Mouse (Mus musculus) heart, embryonic 15.5 days (tissue): Measurements from ENCODE around the gene Zfp454. TPM values are rescaled to one million over a fixed set of nuclear protein-coding genes. Genes with fewer than 3 reads are reported as not detected.

Source experiments
- ATAC-seq: fragments of 200-750 bp; cut with Nextera tagmentation; replicated peaks from 2 replicates; pipeline ENCODE4 v1.8.0; 2017; ENCODE audit warnings: low read depth, moderate TSS enrichment; ENCODE audit not compliant: insufficient number of reproducible peaks, insufficient read depth, low FRiP score
- H3K27ac ChIP-seq: fragments of 300-500 bp; sonication (generic); 2 replicates; pipeline ENCODE4 v1.5.1; 2015; ENCODE audit warnings: mild to moderate bottlenecking, inconsistent platforms
- H3K27me3 ChIP-seq: fragments of 300-500 bp; sonication (generic); 2 replicates; pipeline ENCODE4 v1.6.1; 2015; ENCODE audit warnings: inconsistent platforms
- H3K36me3 ChIP-seq: fragments of 300-500 bp; sonication (generic); 2 replicates; pipeline ENCODE4 v1.6.1; 2015; ENCODE audit warnings: mild to moderate bottlenecking, inconsistent platforms
- H3K4me1 ChIP-seq: fragments of 300-500 bp; sonication (generic); replicated peaks from 2 replicates; pipeline ENCODE4 v1.6.1; 2015; ENCODE audit warnings: inconsistent platforms
- H3K4me2 ChIP-seq: fragments of 300-500 bp; sonication (generic); 2 replicates; pipeline ENCODE4 v1.6.1; 2015; ENCODE audit warnings: inconsistent platforms, mild to moderate bottlenecking, moderate library complexity
- H3K4me3 ChIP-seq: fragments of 300-500 bp; sonication (generic); 2 replicates; pipeline ENCODE4 v1.5.1; 2015; ENCODE audit warnings: mild to moderate bottlenecking, inconsistent platforms
- H3K9ac ChIP-seq: fragments of 300-500 bp; sonication (generic); 2 replicates; pipeline ENCODE4 v1.6.1; 2015; ENCODE audit warnings: mild to moderate bottlenecking, inconsistent platforms
- H3K9me3 ChIP-seq: fragments of 300-500 bp; sonication (generic); replicated peaks from 2 replicates; pipeline ENCODE4 v1.6.1; 2016; ENCODE audit warnings: inconsistent platforms
- WGBS: fragments of 180-500 bp; shearing (Covaris S2); methylation state at CpG from one replicate; pipeline ENCODE4 v1.1.7; 2015; ENCODE audit warnings: mixed read lengths; 5-methylcytosine and 5-hydroxymethylcytosine counted together
- polyA plus RNA-seq: library from polyadenylated mRNA; unstranded; fragments of >200 nt; fragmentation: Nextera tagmentation; extraction: Ambion mirVana; gene quantifications from 2 replicates; pipeline ENCODE4 v1.2.1, GENCODE M21; 2015

The Zfp454 gene
- 2.4 and 2.8 TPM in 2 replicates for polyA plus RNA-seq

GRCm38 (mm10) chr11:50887390-50888128 is at the start of gene Zfp454:
TSS of gene Zfp454 (minus strand) at chr11:50887651.
- WGBS, result 6% methylated on average over 26 of the region's 26 CpGs
- Histone ChIP-seq H3K9ac (peak within 1 kb of the TSS; percentile 51), H3K4me1 (peaks cover 10% of the 10 kb centered on the region; the same call in 1 of the 2 replicates), H3K4me3 (peak within 1 kb of the TSS; percentile 54), H3K9me3 (no peaks in the 10 kb centered on the region), H3K4me2 (peak within 1 kb of the TSS; percentile 77), H3K27ac (peak within 1 kb of the TSS; percentile 57), H3K36me3 (no peaks in the 10 kb centered on the region), H3K27me3 (no peaks in the 10 kb centered on the region)
- peak; percentile 90 for ATAC-seq

GRCm38 (mm10) chr11:50932040-50932439 is 44.6 kb upstream of the Zfp454 start:
- Histone ChIP-seq H3K27ac (no peak overlapping the region), H3K4me1 (peaks cover 9% of the 10 kb centered on the region; the same call in 1 of the 2 replicates), H3K36me3 (no peaks in the 10 kb centered on the region), H3K27me3 (0 out of 2 replicates have a peak, but pooled peaks cover 2% of the 10 kb centered on the region), H3K4me2 (peak overlapping the region; percentile 94), H3K4me3 (no peak overlapping the region; the same call in 1 of the 2 replicates), H3K9ac (0 out of 2 replicates have a peak overlapping the region, but pooled peaks have one; percentile 76), H3K9me3 (no peaks in the 10 kb centered on the region)
- no peak for ATAC-seq
- WGBS, result 62% methylated on average over 1 of the region's 1 CpGs

GRCm38 (mm10) chr11:50931451-50931866 is 44.0 kb upstream of the Zfp454 start, which contains the start of gene Zfp354b:
TSS of gene Zfp354b (minus strand) at chr11:50931633.
- H3K27ac ChIP-seq, result peak within 1 kb of the TSS; percentile 57
- peak within 1 kb of the TSS; percentile 86 for H3K4me3 ChIP-seq
- 2% methylated on average over 18 of the region's 18 CpGs for WGBS
- no peaks in the 10 kb centered on the region for H3K9me3 ChIP-seq
- ATAC-seq, result peak; percentile 89
- H3K4me1 ChIP-seq, result peaks cover 9% of the 10 kb centered on the region; the same call in 1 of the 2 replicates
- H3K27me3 ChIP-seq, result 0 out of 2 replicates have a peak, but pooled peaks cover 2% of the 10 kb centered on the region
- peak within 1 kb of the TSS; percentile 76 for H3K9ac ChIP-seq
- peak within 1 kb of the TSS; percentile 94 for H3K4me2 ChIP-seq
- no peaks in the 10 kb centered on the region for H3K36me3 ChIP-seq

- WGBS, result under 1% methylated on average over 16 of the region's 16 CpGs
These were observed 43.6 kb upstream of the Zfp454 start for GRCm38 (mm10) chr11:50931021-50931420.

GRCm38 (mm10) chr11:50930469-50931014 is 43.1 kb upstream of the Zfp454 start:
- H3K9me3 ChIP-seq, result no peaks in the 10 kb centered on the region
- 18% methylated on average over 14 of the region's 14 CpGs for WGBS
- H3K36me3 ChIP-seq, result no peaks in the 10 kb centered on the region
- ATAC-seq, result no peak
- peaks cover 9% of the 10 kb centered on the region; the same call in 1 of the 2 replicates for H3K4me1 ChIP-seq
- 0 out of 2 replicates have a peak, but pooled peaks cover 1% of the 10 kb centered on the region for H3K27me3 ChIP-seq
- peak overlapping the region; percentile 94 for H3K4me2 ChIP-seq
- peak overlapping the region; percentile 86 for H3K4me3 ChIP-seq
- peak overlapping the region; percentile 76 for H3K9ac ChIP-seq
- no peak overlapping the region for H3K27ac ChIP-seq

More at GRCm38 (mm10) chr11:50931021-50931420, 43.6 kb upstream of the Zfp454 start:
- Histone ChIP-seq H3K36me3 (no peaks in the 10 kb centered on the region), H3K27me3 (0 out of 2 replicates have a peak, but pooled peaks cover 2% of the 10 kb centered on the region), H3K27ac (peak overlapping the region; percentile 57), H3K4me1 (peaks cover 9% of the 10 kb centered on the region; the same call in 1 of the 2 replicates), H3K9ac (peak overlapping the region; percentile 76), H3K9me3 (no peaks in the 10 kb centered on the region), H3K4me3 (peak overlapping the region; percentile 86), H3K4me2 (peak overlapping the region; percentile 94)
- ATAC-seq, result peak; percentile 63

GRCm38 (mm10) chr11:50915671-50916320 is 28.3 kb upstream of the Zfp454 start, which contains the start of gene Zfp2:
TSS of gene Zfp2 (minus strand) at chr11:50916165.
- H3K27me3 ChIP-seq, result no peaks in the 10 kb centered on the region
- peak; percentile 97 for ATAC-seq
- H3K4me3 ChIP-seq, result peak within 1 kb of the TSS; percentile 78
- peak within 1 kb of the TSS; percentile 77 for H3K9ac ChIP-seq
- H3K4me2 ChIP-seq, result peak within 1 kb of the TSS; percentile 67
- H3K9me3 ChIP-seq, result no peaks in the 10 kb centered on the region
- WGBS, result under 1% methylated on average over 47 of the region's 47 CpGs
- H3K27ac ChIP-seq, result peak within 1 kb of the TSS; percentile 55
- H3K4me1 ChIP-seq, result peaks cover 3% of the 10 kb centered on the region; the same call in 1 of the 2 replicates
- peaks cover 14% of the 10 kb centered on the region for H3K36me3 ChIP-seq

GRCm38 (mm10) chr11:50914461-50914860 is 27.0 kb upstream of the Zfp454 start:
- Histone ChIP-seq H3K27me3 (no peaks in the 10 kb centered on the region), H3K4me2 (no peak overlapping the region), H3K4me3 (no peak overlapping the region), H3K9ac (no peak overlapping the region), H3K9me3 (no peaks in the 10 kb centered on the region), H3K36me3 (peaks cover 27% of the 10 kb centered on the region), H3K4me1 (peaks cover 3% of the 10 kb centered on the region; the same call in 1 of the 2 replicates), H3K27ac (no peak overlapping the region)
- WGBS, result 84% methylated on average over 3 of the region's 3 CpGs
- no peak for ATAC-seq

- Histone ChIP-seq H3K36me3 (peaks cover 38% of the 10 kb centered on the region), H3K4me2 (no peak overlapping the region), H3K4me1 (peaks cover 3% of the 10 kb centered on the region; the same call in 1 of the 2 replicates), H3K9ac (no peak overlapping the region), H3K4me3 (no peak overlapping the region), H3K27me3 (no peaks in the 10 kb centered on the region), H3K27ac (no peak overlapping the region), H3K9me3 (no peaks in the 10 kb centered on the region)
- 90% methylated on average over 1 of the region's 1 CpGs for WGBS
- ATAC-seq, result no peak
These were observed 25.9 kb upstream of the Zfp454 start for GRCm38 (mm10) chr11:50913301-50913700.

- Histone ChIP-seq H3K4me1 (no peaks in the 10 kb centered on the region), H3K4me2 (no peak overlapping the region), H3K9me3 (peaks cover 2% of the 10 kb centered on the region), H3K27me3 (no peaks in the 10 kb centered on the region), H3K4me3 (no peak overlapping the region), H3K9ac (no peak overlapping the region), H3K27ac (no peak overlapping the region), H3K36me3 (peaks cover 86% of the 10 kb centered on the region)
- WGBS, result 83% methylated on average over 5 of the region's 5 CpGs
- no peak for ATAC-seq
These were observed 20.7 kb upstream of the Zfp454 start for GRCm38 (mm10) chr11:50908136-50908535.

- H3K9me3 ChIP-seq, result peaks cover 38% of the 10 kb centered on the region
These were observed 9.9 kb upstream of the Zfp454 start for GRCm38 (mm10) chr11:50897359-50897758.

GRCm38 (mm10) chr11:50892441-50892840 is 5.0 kb upstream of the Zfp454 start:
- no peak for ATAC-seq
- H3K36me3 ChIP-seq, result no peaks in the 10 kb centered on the region
- WGBS, result 46% methylated on average over 2 of the region's 2 CpGs
- no peaks in the 10 kb centered on the region for H3K27me3 ChIP-seq
- no peak overlapping the region for H3K4me2 ChIP-seq
- H3K9ac ChIP-seq, result no peak overlapping the region
- H3K9me3 ChIP-seq, result peaks cover 1% of the 10 kb centered on the region; the same call in 1 of the 2 replicates
- no peak overlapping the region for H3K4me3 ChIP-seq
- H3K27ac ChIP-seq, result no peak overlapping the region
- H3K4me1 ChIP-seq, result peaks cover 3% of the 10 kb centered on the region; the same call in 1 of the 2 replicates

More at GRCm38 (mm10) chr11:50897359-50897758, 9.9 kb upstream of the Zfp454 start:
- no peaks in the 10 kb centered on the region for H3K4me1 ChIP-seq
- 67% methylated on average over 1 of the region's 1 CpGs for WGBS
- no peak for ATAC-seq
- peaks cover 34% of the 10 kb centered on the region for H3K36me3 ChIP-seq
- H3K27me3 ChIP-seq, result no peaks in the 10 kb centered on the region
- H3K9ac ChIP-seq, result no peak overlapping the region
- no peak overlapping the region for H3K27ac ChIP-seq
- H3K4me2 ChIP-seq, result no peak overlapping the region
- H3K4me3 ChIP-seq, result no peak overlapping the region
